Mouse (Mus musculus): Measurements from ENCODE around the gene Polrmt.

GRCm38 (mm10) chr10:79723047-79723446 is 23.3 kb downstream of the Polrmt start:
- TF ChIP-seq CTCF (IDR thresholded peaks at IDR 0.05; ENCODE audit: low read depth, low read length): no peak
- no peak for TF ChIP-seq POLR2A (IDR thresholded peaks at IDR 0.05; ENCODE audit: insufficient read depth, low read length)

Measured in ES-Bruce4 (cell line).